Mouse (Mus musculus) spleen, adult 2 months (tissue): ENCODE measurements at regions not wholly inside any gene's neighbourhood (a gene's known extent, or its start where the extent isn't known, plus 50 kb on each side); places are given as distances from the start of the nearest gene placed in this dataset.

Experiments used
- DNase-seq, 2 experiments: peaks; one replicate each; pipeline versions ENCODE4 v3.0.0 to v3.0.0-alpha.2; 2012 to 2021; ENCODE audit warnings: low spot score in 2 of 2, low read depth in 1 of 2
- H3K27ac ChIP-seq: fragments of 200-500 bp; 2 replicates; pipeline ENCODE4 v1.5.1; 2012; ENCODE audit warnings: low read length, inconsistent platforms; ENCODE audit not compliant: insufficient read depth
- H3K27me3 ChIP-seq: fragments of 200-500 bp; 2 replicates; pipeline ENCODE4 v1.6.1; 2012; ENCODE audit warnings: mild to moderate bottlenecking, moderate library complexity, low read length, inconsistent platforms; ENCODE audit not compliant: control insufficient read depth, insufficient read depth
- H3K36me3 ChIP-seq: fragments of 200-500 bp; 2 replicates; pipeline ENCODE4 v1.6.1; 2012; ENCODE audit warnings: mild to moderate bottlenecking, low read length, inconsistent platforms; ENCODE audit not compliant: control insufficient read depth, insufficient read depth
- H3K4me1 ChIP-seq: fragments of 200-500 bp; 2 replicates; pipeline ENCODE4 v1.6.1; 2011; ENCODE audit warnings: inconsistent platforms; ENCODE audit not compliant: control insufficient read depth, insufficient read depth, insufficient read length
- H3K4me3 ChIP-seq: fragments of 200-500 bp; 2 replicates; pipeline ENCODE4 v1.5.1; 2011; ENCODE audit warnings: mild to moderate bottlenecking, inconsistent platforms; ENCODE audit not compliant: insufficient read depth, insufficient read length; ENCODE audit errors: extremely low read depth
- CTCF ChIP-seq: fragments of 200-500 bp; IDR thresholded peaks from 2 replicates; pipeline ENCODE4 v1.5.1; 2011; ENCODE audit warnings: mild to moderate bottlenecking, inconsistent platforms; ENCODE audit not compliant: insufficient read depth, insufficient read length, insufficient replicate concordance; ENCODE audit errors: extremely low read depth
- POLR2A ChIP-seq: fragments of 200-500 bp; IDR thresholded peaks from 2 replicates; pipeline ENCODE4 v1.6.1; 2011; ENCODE audit warnings: low read depth, low read length, inconsistent platforms
- WGBS: fragments of 180-500 bp; shearing (Covaris S2); methylation state at CpG from one replicate; pipeline ENCODE4 v1.1.7; 2018; 5-methylcytosine and 5-hydroxymethylcytosine counted together

DNA sequence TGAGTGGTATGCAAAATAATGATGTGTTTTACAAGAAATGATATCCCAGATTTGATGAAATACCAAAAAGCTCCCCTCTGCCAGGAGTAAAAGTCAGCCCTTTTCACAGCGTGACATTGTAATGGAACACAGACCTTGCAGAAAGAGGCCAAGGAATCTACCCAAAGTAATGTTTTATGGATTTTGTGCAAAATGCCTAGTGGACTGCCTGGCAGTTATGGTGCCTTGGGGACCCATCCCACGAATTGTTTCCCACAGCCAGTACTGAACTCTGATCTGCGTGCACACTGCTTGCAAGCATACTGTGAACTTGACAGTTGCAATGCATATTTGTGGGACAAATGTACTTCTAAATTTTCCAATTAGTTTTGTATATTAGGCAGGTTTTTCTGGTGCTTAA is 251.3 kb upstream of the Marcks start:
- DNase-seq: no peak
- TF ChIP-seq CTCF (no peak), POLR2A (no peak)
- no peaks in the 10 kb centered on the region for H3K36me3 ChIP-seq
- no peaks in the 10 kb centered on the region for H3K27me3 ChIP-seq
- 91% methylated on average over 3 of the region's 3 CpGs for WGBS
- peaks cover 2% of the 10 kb centered on the region; the same call in 1 of the 2 replicates for H3K4me1 ChIP-seq
- H3K4me3 ChIP-seq: no peak overlapping the region
- H3K27ac ChIP-seq: no peak overlapping the region

- Histone ChIP-seq H3K4me1 (peaks cover 2% of the 10 kb centered on the region; the same call in 1 of the 2 replicates), H3K27me3 (no peaks in the 10 kb centered on the region), H3K36me3 (no peaks in the 10 kb centered on the region), H3K4me3 (no peak overlapping the region), H3K27ac (no peak overlapping the region)
- no peak for DNase-seq
- no peak for TF ChIP-seq POLR2A
- no peak for TF ChIP-seq CTCF
Observed at GRCm38 (mm10) chr10:37386216-37386615, 247.5 kb upstream of the Marcks start.

- WGBS: 87% methylated on average over 1 of the region's 1 CpGs
- no peak for DNase-seq
- H3K4me3 ChIP-seq: no peak overlapping the region
- H3K27me3 ChIP-seq: no peaks in the 10 kb centered on the region
- no peaks in the 10 kb centered on the region for H3K36me3 ChIP-seq
- no peak overlapping the region for H3K27ac ChIP-seq
- H3K4me1 ChIP-seq: no peaks in the 10 kb centered on the region
- no peak for TF ChIP-seq POLR2A
- no peak for TF ChIP-seq CTCF
Observed at GRCm38 (mm10) chr10:37380024-37380423, 241.3 kb upstream of the Marcks start.

- Histone ChIP-seq H3K27me3 (no peaks in the 10 kb centered on the region), H3K36me3 (no peaks in the 10 kb centered on the region), H3K27ac (no peak overlapping the region), H3K4me1 (no peaks in the 10 kb centered on the region), H3K4me3 (no peak overlapping the region)
- no peak for DNase-seq
- WGBS: 81% methylated on average over 4 of the region's 4 CpGs
- TF ChIP-seq POLR2A: no peak
- TF ChIP-seq CTCF: no peak
Observed at GRCm38 (mm10) chr10:37378002-37378702, 239.4 kb upstream of the Marcks start.

DNA sequence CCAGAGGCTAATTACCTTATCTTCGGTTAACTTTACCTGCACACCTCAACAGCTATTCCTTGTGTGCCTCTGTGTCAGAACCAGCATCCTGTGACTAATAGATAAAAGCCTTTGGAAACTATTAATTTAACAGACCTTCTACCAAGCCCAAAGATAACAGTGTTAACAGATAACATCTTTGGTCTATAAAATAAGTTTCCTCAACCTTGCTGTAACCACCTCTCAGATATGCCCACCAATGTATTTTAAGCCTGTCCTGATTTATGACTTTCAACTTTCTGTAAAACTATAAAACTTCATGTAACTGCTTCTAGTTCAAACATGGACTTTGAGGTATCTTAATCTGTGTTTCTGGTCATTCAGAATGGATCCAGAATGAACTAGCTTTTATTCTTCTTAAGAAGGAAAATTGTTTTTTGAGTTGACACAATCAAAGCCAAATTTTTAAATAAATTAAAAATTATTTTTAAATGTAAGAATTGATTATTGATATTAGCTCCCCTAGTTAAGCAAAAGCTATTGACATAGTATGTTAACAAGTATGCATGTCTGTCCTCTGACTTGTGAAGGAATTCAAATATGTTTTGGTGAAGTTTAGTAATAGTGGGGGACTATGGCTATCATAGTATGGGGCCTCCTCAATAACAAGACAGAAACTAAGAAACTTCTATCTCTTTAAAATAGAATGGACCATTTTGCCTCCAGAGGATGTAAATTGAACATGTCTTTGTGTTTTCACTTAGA is 238.7 kb upstream of the Marcks start:
- Histone ChIP-seq H3K27me3 (no peaks in the 10 kb centered on the region), H3K4me1 (no peaks in the 10 kb centered on the region), H3K36me3 (no peaks in the 10 kb centered on the region), H3K27ac (no peak overlapping the region), H3K4me3 (no peak overlapping the region)
- TF ChIP-seq CTCF: no peak
- no peak for TF ChIP-seq POLR2A
- no peak for DNase-seq
- WGBS: 88% methylated on average over 1 of the region's 1 CpGs

DNA sequence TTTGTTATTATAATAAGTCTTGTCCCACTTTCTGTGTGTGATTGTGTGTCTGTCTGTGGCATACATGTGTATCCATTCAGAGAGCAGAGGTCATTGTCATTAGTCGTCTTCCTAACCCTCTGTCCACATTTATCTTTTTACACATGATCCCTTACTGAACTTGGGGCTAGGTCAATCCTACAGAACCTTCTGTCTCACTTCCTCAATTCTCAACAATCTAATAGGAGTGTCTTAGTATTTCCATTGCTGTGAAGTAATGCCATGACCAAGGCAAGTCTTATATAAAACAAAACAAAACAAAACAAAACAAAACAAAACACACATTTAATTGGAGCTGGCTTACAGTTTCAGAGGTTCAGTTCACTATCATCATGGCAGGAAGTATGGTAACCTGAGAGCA is 237.5 kb upstream of the Marcks start:
- TF ChIP-seq CTCF (no peak), POLR2A (no peak)
- WGBS: 81% methylated on average over 1 of the region's 1 CpGs

GRCm38 (mm10) chr10:37375648-37376047 is 236.9 kb upstream of the Marcks start:
- DNase-seq: no peak
- H3K27ac ChIP-seq: no peak overlapping the region
- H3K36me3 ChIP-seq: no peaks in the 10 kb centered on the region
- TF ChIP-seq POLR2A (no peak), CTCF (no peak)
- H3K27me3 ChIP-seq: no peaks in the 10 kb centered on the region
- WGBS: 95% methylated on average over 1 of the region's 1 CpGs
- no peak overlapping the region for H3K4me3 ChIP-seq
- no peaks in the 10 kb centered on the region for H3K4me1 ChIP-seq

More for the DNA sequence above, 237.5 kb upstream of the Marcks start:
- no peak overlapping the region for H3K4me3 ChIP-seq
- no peak for DNase-seq
- H3K27me3 ChIP-seq: no peaks in the 10 kb centered on the region
- no peaks in the 10 kb centered on the region for H3K4me1 ChIP-seq
- H3K27ac ChIP-seq: no peak overlapping the region
- H3K36me3 ChIP-seq: no peaks in the 10 kb centered on the region
